Mouse (Mus musculus) forebrain, embryonic 13.5 days (tissue): ENCODE measurements around the gene Ugt1a2. TPM values are rescaled to one million over a fixed set of nuclear protein-coding genes. Genes with fewer than 3 reads are reported as not detected.
A peak's percentile ranks its signal among the peaks of the same experiment; 100 is the strongest.

ENCODE experiments used
- ATAC-seq: fragments of 200-750 bp; cut with Nextera tagmentation; 2 replicates; pipeline ENCODE4 v1.8.0; 2017
- H3K27ac ChIP-seq: fragments of 300-500 bp; sonication (generic); 2 replicates; pipeline ENCODE4 v1.5.1; 2015; ENCODE audit warnings: inconsistent platforms, mild to moderate bottlenecking, moderate library complexity
- H3K27me3 ChIP-seq: fragments of 300-500 bp; sonication (generic); 2 replicates; pipeline ENCODE4 v1.6.1; 2015; ENCODE audit warnings: mild to moderate bottlenecking, inconsistent platforms
- H3K36me3 ChIP-seq: fragments of 300-500 bp; sonication (generic); 2 replicates; pipeline ENCODE4 v1.6.1; 2015; ENCODE audit warnings: mild to moderate bottlenecking, inconsistent platforms; ENCODE audit not compliant: poor library complexity, severe bottlenecking
- H3K4me1 ChIP-seq: fragments of 300-500 bp; sonication (generic); 2 replicates; pipeline ENCODE4 v1.6.1; 2015; ENCODE audit warnings: inconsistent platforms
- H3K4me2 ChIP-seq: fragments of 300-500 bp; sonication (generic); 2 replicates; pipeline ENCODE4 v1.6.1; 2015; ENCODE audit warnings: inconsistent platforms, mild to moderate bottlenecking, moderate library complexity
- H3K4me3 ChIP-seq: fragments of 300-500 bp; sonication (generic); 2 replicates; pipeline ENCODE4 v1.5.1; 2015; ENCODE audit warnings: mild to moderate bottlenecking, inconsistent platforms
- H3K9ac ChIP-seq: fragments of 300-500 bp; sonication (generic); 2 replicates; pipeline ENCODE4 v1.6.1; 2015; ENCODE audit warnings: mild to moderate bottlenecking, inconsistent platforms
- H3K9me3 ChIP-seq: fragments of 300-500 bp; sonication (generic); replicated peaks from 2 replicates; pipeline ENCODE4 v1.6.1; 2016; ENCODE audit warnings: inconsistent platforms
- WGBS: fragments of 180-500 bp; shearing (Covaris S2); methylation state at CpG from one replicate; pipeline ENCODE4 v1.1.7; 2015; 5-methylcytosine and 5-hydroxymethylcytosine counted together
- polyA plus RNA-seq: library from polyadenylated mRNA; unstranded; fragments of >200 nt; fragmentation: Nextera tagmentation; extraction: Ambion mirVana; gene quantifications from 2 replicates; pipeline ENCODE4 v1.2.1, GENCODE M21; 2015

Ugt1a2 gene
- polyA plus RNA-seq, 1 experiment from 2014 or later, result not detected

DNA sequence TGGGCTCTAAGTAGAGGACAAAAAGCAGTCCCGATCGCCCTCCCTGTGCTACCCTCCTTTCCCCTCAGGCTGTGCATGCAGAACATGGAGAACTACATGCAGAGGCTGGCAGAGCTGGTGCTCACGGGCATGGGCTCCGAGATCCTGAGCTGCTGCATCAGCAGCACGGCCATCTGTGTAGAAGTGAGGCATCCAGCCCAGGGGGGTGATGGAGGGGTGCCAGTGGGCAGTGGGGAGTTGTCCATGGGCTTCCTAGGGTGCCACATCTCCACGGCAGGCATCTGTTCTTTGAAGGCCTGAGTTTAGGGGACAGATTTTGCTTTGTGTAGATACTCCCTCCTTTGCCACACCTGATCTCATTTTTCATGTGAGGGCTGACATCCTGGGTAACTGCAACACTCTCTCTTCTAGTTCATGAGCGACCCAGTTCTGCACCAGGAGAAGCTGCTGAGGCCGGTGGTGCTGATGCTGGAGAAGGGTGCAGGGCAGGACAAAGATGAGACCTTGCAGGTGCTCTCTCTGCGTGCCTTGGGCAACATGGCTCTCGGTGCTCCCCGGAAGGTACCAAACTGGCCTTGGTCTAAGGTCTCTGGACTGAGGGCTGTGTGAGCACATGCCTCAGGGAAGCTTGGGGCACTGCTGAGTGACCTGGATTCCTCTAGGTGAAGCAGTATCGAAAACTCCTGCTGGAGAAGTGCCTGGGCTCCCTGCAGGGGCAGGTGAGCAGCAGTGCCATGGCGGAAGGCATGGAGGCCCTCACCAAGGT, 55.8 kb downstream of the Ugt1a2 start:
- Histone ChIP-seq H3K4me1 (no peaks in the 10 kb centered on the region), H3K9me3 (peaks cover 75% of the 10 kb centered on the region), H3K27me3 (no peaks in the 10 kb centered on the region), H3K36me3 (peaks cover 22% of the 10 kb centered on the region), H3K4me2 (no peak overlapping the region), H3K9ac (no peak overlapping the region), H3K27ac (no peak overlapping the region), H3K4me3 (no peak overlapping the region)
- ATAC-seq, result no peak
- 77% methylated on average over 13 of the region's 13 CpGs for WGBS

DNA sequence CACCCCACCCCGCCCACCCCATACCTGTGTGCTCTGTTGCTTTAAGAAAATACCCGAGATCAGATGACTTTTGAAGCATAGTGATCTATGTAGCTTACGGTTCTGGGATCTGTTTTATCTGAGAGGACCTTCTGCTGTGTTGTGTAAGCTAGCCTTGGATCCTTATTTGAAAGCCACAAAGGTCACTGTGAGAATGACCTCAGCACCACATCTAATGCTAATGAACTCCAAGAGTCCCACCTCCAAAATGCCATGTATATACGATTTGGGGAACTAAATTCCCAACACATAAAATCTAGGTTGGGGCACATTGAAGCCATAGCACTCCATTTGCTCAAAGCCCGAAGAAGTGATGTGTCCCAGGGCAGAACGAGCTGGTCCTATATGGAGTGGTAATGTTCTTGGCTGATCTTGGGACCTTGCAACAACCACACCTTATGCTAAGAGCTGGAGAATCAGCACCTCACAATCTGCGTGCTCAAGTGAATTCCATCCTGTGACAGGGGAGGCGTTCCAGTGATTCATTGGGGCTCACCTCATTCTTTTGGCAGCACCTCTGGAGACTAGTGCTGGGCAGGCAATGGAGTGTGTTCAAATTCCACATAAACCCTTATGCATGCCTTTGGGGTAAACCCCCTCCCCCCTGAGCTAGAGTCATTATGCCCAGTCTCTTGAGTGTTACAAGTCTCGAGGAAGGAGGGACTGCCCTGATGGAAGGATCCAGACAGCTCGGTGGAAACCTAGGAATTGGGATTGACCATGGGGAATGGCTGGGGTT, 56.7 kb downstream of the Ugt1a2 start:
- H3K4me3 ChIP-seq, result no peak overlapping the region
- no peak overlapping the region for H3K4me2 ChIP-seq
- H3K36me3 ChIP-seq, result peaks cover 31% of the 10 kb centered on the region
- no peak overlapping the region for H3K27ac ChIP-seq
- 82% methylated on average over 10 of the region's 10 CpGs for WGBS
- no peak for ATAC-seq
- no peak overlapping the region for H3K9ac ChIP-seq
- H3K4me1 ChIP-seq, result no peaks in the 10 kb centered on the region
- H3K27me3 ChIP-seq, result no peaks in the 10 kb centered on the region
- H3K9me3 ChIP-seq, result peaks cover 69% of the 10 kb centered on the region

DNA sequence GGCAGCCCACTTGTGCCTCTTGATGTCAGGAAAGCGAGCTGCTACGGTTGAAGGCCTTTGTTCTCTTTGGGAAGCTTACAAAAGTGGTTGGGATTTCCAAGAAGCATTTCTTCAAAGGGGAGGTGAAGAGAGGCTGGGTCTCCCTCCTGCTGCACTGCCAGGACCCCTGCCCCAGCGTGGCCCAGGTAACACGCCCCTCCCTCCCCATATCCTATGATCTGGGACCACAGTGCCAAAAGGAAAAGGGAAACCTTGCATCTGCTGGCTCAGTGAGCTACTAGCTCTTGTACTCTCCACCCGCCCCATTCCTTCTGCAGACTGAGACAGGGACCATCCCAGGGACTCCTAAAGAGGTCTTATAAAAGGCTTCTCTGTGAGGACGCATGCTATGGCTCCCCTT, 57.3 kb downstream of the Ugt1a2 start:
- H3K27ac ChIP-seq, result no peak overlapping the region
- WGBS, result 81% methylated on average over 6 of the region's 6 CpGs
- H3K4me2 ChIP-seq, result no peak overlapping the region
- H3K4me3 ChIP-seq, result no peak overlapping the region
- H3K36me3 ChIP-seq, result peaks cover 37% of the 10 kb centered on the region
- H3K4me1 ChIP-seq, result no peaks in the 10 kb centered on the region
- no peak overlapping the region for H3K9ac ChIP-seq
- ATAC-seq, result no peak
- peaks cover 63% of the 10 kb centered on the region for H3K9me3 ChIP-seq
- no peaks in the 10 kb centered on the region for H3K27me3 ChIP-seq

DNA sequence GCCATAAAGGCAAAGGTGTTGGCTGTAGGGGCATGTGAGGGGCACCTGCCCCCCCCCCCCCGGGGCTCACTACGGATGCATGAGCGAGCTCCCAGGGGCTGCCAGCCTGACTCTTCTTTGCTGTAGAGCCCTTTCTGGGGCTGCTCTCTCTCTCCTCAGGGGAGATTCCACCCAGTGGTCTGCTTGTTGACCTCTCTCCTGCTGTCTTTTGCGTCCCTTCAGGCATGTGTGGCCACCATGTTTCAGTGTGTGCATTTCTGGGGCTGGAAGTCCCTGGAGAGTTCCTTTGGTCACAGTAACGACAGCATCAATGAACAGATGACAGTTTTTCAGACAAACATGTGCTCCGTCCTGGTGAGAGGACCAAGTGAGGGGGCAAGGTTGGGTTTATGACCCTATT, 58.0 kb downstream of the Ugt1a2 start:
- H3K9me3 ChIP-seq, result peaks cover 56% of the 10 kb centered on the region
- WGBS, result 75% methylated on average over 6 of the region's 6 CpGs

GRCm38 (mm10) chr1:88258881-88259642, 58.7 kb downstream of the Ugt1a2 start:
- Histone ChIP-seq H3K36me3 (peaks cover 50% of the 10 kb centered on the region), H3K4me2 (no peak overlapping the region), H3K4me3 (no peak overlapping the region), H3K27me3 (no peaks in the 10 kb centered on the region), H3K9ac (no peak overlapping the region), H3K27ac (no peak overlapping the region), H3K4me1 (no peaks in the 10 kb centered on the region), H3K9me3 (peaks cover 49% of the 10 kb centered on the region)
- 0 out of 2 replicates have a peak, but pooled peaks have one; percentile 0 for ATAC-seq
- WGBS, result 81% methylated on average over 8 of the region's 8 CpGs

More for the DNA sequence above, 58.0 kb downstream of the Ugt1a2 start:
- Histone ChIP-seq H3K36me3 (peaks cover 43% of the 10 kb centered on the region), H3K4me3 (no peak overlapping the region), H3K4me2 (no peak overlapping the region), H3K4me1 (no peaks in the 10 kb centered on the region), H3K27ac (no peak overlapping the region), H3K27me3 (no peaks in the 10 kb centered on the region), H3K9ac (no peak overlapping the region)
- ATAC-seq, result no peak

- H3K4me1 ChIP-seq, result no peaks in the 10 kb centered on the region
- no peak overlapping the region for H3K4me3 ChIP-seq
- no peak overlapping the region for H3K27ac ChIP-seq
- H3K9me3 ChIP-seq, result peaks cover 44% of the 10 kb centered on the region
- H3K27me3 ChIP-seq, result no peaks in the 10 kb centered on the region
- WGBS, result 81% methylated on average over 4 of the region's 4 CpGs
- no peak overlapping the region for H3K4me2 ChIP-seq
- H3K36me3 ChIP-seq, result peaks cover 56% of the 10 kb centered on the region
- H3K9ac ChIP-seq, result no peak overlapping the region
- 0 out of 2 replicates have a peak, but pooled peaks have one; percentile 1 for ATAC-seq
Measured at GRCm38 (mm10) chr1:88259643-88260024, 59.2 kb downstream of the Ugt1a2 start.

DNA sequence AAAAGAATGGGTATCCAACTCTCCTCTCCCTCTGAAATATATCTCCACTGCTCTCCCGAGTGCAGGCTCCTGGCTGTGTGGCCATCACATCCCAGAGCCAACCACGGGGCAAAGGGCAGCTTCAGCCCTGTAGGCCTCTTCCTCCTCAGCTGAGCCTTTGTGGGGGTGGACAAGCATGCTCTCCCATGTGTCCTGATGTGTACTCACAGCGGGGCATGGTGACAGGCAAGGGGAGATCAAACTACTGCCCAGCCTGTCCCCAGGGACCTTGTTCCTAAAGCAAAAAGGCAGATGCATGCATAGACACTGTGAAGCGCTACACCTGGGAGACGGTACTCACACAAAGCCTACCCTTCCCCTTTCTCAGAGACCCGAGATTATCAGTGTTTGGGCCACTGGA, 59.7 kb downstream of the Ugt1a2 start:
- Histone ChIP-seq H3K27ac (no peak overlapping the region), H3K27me3 (no peaks in the 10 kb centered on the region), H3K9ac (no peak overlapping the region), H3K36me3 (peaks cover 61% of the 10 kb centered on the region), H3K4me2 (no peak overlapping the region), H3K4me1 (no peaks in the 10 kb centered on the region), H3K9me3 (peaks cover 39% of the 10 kb centered on the region), H3K4me3 (no peak overlapping the region)
- WGBS, result 85% methylated on average over 6 of the region's 6 CpGs
- ATAC-seq, result peak; percentile 3; the same call in 1 of the 2 replicates

DNA sequence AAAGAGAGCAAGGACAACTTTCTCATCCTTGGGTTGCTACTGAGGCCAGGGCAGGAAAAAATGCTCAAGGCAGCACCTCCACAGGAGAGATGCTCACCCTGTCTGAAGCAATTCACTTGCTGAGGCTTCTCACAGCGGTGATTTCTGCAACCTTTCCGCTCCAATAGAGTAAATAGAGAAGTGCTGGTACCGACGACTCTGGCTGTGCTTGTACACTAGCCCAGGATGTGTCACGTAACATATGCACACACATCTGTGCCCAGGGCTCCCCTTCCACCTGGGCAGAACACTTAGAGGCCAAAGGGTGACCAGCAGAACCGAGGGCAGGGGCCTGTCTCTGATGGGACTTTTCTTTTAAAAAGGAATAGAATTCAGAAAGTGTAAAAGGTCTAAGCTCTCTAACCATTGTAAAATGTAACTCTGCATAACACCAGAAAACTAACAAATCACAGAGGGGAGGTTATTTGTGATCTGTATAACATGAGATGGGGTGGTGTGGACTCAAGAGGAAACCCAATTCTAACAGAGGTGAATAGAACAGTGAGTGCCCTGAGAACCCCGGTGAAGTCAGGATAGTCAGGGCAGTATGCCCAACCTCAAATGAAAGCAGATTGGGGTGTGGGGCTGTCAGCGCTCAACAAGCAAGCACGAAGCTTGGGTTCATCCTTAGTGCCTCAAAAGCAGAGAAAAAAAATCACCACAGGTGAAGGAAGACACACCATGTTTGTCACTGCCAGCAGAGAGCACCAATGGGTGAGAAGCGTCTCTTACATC, 60.4 kb downstream of the Ugt1a2 start:
- no peak overlapping the region for H3K4me2 ChIP-seq
- no peak overlapping the region for H3K9ac ChIP-seq
- H3K27ac ChIP-seq, result no peak overlapping the region
- H3K4me1 ChIP-seq, result no peaks in the 10 kb centered on the region
- peaks cover 68% of the 10 kb centered on the region for H3K36me3 ChIP-seq
- H3K9me3 ChIP-seq, result peaks cover 32% of the 10 kb centered on the region
- ATAC-seq, result no peak
- WGBS, result 85% methylated on average over 10 of the region's 10 CpGs
- no peaks in the 10 kb centered on the region for H3K27me3 ChIP-seq
- no peak overlapping the region for H3K4me3 ChIP-seq

- Histone ChIP-seq H3K4me2 (no peak overlapping the region), H3K4me1 (no peaks in the 10 kb centered on the region), H3K9me3 (peaks cover 23% of the 10 kb centered on the region), H3K27me3 (no peaks in the 10 kb centered on the region), H3K9ac (no peak overlapping the region), H3K27ac (no peak overlapping the region), H3K4me3 (no peak overlapping the region), H3K36me3 (peaks cover 77% of the 10 kb centered on the region)
- WGBS, result 87% methylated on average over 7 of the region's 7 CpGs
- ATAC-seq, result no peak
Measured at GRCm38 (mm10) chr1:88261706-88262105, 61.3 kb downstream of the Ugt1a2 start.

GRCm38 (mm10) chr1:88262255-88262654, 61.9 kb downstream of the Ugt1a2 start:
- no peak overlapping the region for H3K4me3 ChIP-seq
- H3K27me3 ChIP-seq, result no peaks in the 10 kb centered on the region
- no peak overlapping the region for H3K27ac ChIP-seq
- no peak overlapping the region for H3K9ac ChIP-seq
- H3K4me2 ChIP-seq, result no peak overlapping the region
- H3K4me1 ChIP-seq, result no peaks in the 10 kb centered on the region
- no peak for ATAC-seq
- 87% methylated on average over 4 of the region's 4 CpGs for WGBS
- peaks cover 18% of the 10 kb centered on the region for H3K9me3 ChIP-seq
- H3K36me3 ChIP-seq, result peaks cover 82% of the 10 kb centered on the region

GRCm38 (mm10) chr1:88262961-88263360, 62.6 kb downstream of the Ugt1a2 start:
- Histone ChIP-seq H3K27me3 (no peaks in the 10 kb centered on the region), H3K9me3 (peaks cover 10% of the 10 kb centered on the region), H3K9ac (no peak overlapping the region), H3K36me3 (peaks cover 89% of the 10 kb centered on the region), H3K4me3 (no peak overlapping the region), H3K27ac (no peak overlapping the region), H3K4me1 (no peaks in the 10 kb centered on the region), H3K4me2 (no peak overlapping the region)
- no peak for ATAC-seq
- WGBS, result 77% methylated on average over 6 of the region's 6 CpGs
